Mouse (Mus musculus) lung, postnatal 14 days (tissue): ENCODE measurements around the gene Sgms1.
A peak's percentile ranks its signal among the peaks of the same experiment; 100 is the strongest.
"Not testable (repeated sequence)": the region's sequence is repeated elsewhere in the genome, so short reads cannot be mapped to it uniquely, and the experiment has no call there.

Experiments
- DNase-seq: peaks from one replicate; pipeline ENCODE4 v3.0.0; 2021

The Sgms1 gene

DNA sequence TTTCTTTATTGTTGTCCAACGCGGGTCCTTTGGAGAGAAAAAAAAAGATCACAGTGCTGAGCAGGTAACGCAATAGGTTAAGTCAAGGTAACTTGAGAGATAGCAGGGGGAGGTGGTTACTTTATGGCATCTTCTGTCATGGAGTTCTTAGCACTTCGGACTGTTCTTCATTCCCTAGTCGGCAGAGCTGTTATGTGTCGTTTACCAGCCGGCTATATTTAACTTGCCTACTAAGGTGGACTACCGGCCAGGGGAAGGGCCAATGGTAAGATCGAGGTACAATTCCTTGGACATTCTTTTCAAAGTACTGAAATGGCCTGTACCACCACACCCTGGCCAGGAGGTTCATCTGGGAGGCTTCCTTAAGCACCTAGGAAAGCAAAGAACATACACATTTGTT lies 265.4 kb downstream of the Sgms1 start:
- no peak for DNase-seq

DNA sequence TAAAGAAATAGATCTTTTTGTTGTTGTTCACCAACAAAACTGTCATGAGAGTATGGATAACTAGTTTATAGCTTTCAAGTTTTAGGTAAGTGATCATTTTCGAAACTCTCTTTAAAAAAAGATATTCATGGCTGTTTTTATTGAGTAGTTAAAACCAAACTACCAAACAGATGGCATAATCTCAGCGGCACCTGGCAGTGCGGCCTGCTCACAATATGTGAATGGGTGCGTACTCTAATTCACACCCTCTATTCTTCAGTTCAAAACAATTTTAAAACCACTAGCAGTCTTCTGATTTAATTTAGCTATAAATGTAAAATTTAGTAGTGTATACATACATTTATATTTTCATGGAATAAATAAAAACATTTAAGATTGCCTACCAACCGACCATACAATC lies 266.3 kb downstream of the Sgms1 start:
- no peak for DNase-seq

DNA sequence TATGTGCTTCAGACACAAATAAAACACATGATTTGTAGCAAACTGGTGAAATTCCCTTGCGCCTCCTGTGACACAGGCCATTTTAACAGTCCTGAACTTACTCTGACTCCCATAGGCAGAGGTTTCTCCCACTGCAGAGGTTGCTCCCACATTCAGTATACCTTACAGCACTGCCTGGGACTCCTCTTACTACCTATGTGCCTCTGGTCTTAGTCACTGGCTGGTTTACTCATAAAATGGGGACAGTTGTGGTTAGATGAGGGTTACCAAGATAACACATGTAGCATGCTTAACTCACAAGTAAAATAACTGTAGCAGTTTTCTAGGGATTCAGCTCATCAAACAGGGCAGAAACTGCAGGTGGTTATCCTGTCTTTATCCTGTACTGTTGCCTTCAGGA lies 268.7 kb downstream of the Sgms1 start:
- DNase-seq, result no peak

DNA sequence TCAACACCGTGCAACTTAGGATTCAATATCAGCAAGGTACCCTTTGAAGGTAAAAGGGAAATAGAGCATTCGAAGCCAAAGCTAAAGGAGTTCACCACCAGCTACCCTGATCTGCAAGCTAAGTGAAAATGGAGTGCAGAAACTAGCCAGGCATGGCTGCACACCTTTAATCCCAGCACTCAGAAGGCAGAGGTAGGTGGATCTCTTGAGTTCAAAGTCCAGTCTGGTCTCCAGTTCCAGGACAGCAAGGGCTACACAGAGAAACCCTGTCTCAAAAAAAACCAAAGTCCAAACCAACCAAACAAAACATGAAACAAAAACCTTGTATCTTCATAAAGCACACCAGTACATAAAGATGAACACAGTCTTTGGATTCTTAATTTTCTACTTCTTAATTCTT lies 269.8 kb downstream of the Sgms1 start:
- no peak for DNase-seq

DNA sequence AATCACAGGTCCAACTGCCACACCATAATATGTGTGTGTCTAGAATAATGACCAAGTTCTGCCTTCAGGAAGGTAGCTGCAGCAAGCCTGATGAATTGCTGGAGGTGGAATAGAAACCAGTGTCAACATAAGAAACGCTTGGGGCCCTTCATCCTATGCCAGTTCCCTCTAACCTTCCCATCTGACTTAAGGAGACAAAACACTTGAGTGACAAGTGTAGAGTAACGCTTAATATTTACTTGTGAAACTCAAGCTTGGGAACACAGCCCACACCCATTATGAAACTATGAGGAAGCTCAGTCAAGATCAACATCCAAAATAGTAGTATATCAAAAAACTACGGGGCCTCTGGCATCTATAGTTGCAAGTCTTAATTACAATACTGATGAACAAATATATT lies 271.0 kb downstream of the Sgms1 start:
- no peak for DNase-seq

DNA sequence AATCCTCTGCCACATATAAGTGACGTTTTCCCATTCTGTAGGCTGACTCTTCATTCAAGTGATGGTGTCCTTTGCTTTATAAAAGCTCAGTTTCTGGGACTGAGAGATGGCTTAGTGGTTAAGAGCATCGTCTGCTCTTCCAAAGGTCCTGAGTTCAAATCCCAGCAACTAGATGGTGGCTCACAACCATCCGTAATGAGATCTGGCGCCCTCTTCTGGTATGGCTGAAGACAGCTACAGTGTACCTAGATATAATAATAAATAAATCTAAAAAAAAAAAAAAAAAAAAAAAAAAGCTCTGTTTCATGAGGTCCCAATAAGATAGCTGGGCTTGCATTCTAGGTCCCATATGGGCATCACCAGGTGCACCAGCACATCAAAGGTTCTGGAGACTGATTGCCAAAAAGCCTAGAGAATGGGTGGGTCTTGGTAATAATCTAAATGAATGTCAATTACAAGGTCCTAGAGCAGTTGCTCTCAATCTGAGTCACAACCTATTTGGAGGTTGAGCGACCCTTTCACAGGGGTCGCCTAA lies 272.0 kb downstream of the Sgms1 start:
- no peak for DNase-seq

DNA sequence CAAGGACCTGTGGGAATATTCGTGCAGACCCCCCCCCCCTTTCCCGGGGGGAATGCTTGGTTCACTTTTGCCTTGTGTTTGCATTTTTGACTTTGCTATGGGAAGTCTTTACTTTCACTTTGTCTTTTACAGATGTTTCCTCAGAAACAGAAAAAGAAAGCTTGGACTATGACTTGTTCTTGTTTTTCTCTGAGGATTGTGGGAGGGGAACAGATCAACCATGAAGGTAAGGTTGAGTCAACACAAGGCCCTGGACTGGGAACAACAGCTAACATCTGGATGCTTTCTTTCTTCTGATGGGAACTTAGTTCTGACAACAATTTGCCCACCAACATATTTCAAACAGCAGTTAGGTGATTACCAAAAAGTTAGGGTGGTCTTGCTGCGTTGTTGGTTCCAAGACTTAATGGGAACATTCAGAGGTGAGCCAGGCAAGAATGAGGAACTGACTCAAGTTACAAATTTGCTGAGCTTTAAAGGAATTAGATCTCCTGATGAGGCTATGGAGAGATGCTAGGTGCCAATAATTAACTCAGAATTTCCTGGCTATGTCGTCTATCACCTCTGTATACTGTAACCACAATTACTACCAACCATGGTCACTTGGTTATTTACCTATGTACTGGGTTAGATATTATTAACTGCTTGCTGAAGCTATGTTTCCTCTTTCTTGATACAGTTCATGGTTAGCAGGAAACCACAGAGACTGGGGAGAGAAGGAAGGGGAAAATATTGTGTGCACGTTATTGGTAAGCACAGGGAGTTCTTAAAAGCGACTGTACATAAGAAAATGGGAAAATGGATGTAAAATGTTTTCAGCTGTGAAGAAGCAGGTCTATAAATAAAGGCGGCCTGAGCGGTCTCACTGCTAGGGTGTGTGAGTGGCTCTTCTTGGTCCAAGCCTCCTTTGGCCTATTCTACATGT lies 277.4 kb downstream of the Sgms1 start:
- no peak for DNase-seq

DNA sequence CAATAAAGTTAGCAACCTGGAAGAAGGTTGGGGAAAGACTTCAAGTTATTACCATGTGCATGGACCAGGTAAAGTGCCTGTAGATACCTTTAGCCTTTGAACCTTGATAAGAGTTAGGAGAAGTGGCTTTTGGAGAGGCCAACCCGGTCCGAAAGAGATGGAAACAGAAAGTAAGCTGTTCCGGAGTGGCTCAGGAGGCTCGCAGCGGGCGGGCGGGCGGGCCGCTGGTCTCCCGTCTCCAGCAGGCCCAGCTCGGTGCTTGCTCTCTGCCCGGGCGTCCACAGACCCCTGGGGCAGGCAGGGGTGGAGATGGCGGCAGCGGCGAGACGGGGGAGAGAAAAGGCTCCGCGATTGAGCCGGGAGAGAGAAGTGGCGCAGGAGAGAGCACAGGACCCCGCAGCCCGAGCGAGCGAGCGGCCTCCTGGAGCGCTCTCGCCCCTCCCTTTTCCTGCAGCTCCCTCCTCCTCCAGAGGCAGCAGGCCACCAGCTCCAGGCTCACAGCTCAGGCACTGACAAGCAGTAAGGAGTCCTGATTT lies 281.7 kb downstream of the Sgms1 start, which contains the start of gene Asah2:
Asah2 (minus strand) TSS at position 441 of the 536 bp plus-strand sequence.
- peak; percentile 78 for DNase-seq

DNA sequence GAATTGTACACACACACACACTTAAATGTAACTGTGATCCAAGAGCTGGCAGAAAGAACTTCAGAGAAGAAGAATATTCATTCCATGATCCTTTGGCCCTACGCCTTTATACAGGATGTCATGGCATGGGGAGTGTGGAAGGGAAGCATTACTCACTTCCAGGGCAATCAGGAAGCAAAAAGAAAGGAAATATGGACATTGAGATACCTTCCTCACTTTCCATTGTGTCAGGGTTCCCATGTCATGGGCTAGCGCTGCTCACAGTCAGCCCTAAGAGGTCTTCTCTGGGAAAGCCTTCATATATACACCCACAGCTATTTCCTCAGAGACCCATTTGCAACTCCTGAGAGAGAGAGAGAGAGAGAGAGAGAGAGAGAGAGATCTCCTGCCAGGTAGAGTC lies 282.8 kb downstream of the Sgms1 start:
- DNase-seq, result no peak

DNA sequence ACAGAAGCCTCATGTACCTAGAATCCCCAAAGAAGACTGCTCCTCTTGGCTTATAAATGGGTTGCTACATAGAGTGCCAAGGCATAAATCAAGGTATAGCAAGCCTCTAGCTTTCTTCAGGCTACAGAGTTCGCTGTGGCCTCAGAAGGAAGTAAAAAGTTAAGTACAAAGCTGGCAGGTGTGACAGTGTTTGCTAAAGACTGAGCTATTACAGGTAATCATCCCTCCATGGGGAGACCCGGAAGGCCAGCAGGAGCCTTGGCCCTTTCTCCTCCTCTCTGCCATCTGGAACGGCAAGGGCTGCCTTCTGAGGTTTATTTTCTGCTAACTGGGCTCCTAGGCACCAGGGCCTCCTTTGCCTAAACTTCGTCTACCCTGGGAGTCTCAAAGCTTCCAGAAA lies 285.3 kb downstream of the Sgms1 start:
- DNase-seq, result no peak

DNA sequence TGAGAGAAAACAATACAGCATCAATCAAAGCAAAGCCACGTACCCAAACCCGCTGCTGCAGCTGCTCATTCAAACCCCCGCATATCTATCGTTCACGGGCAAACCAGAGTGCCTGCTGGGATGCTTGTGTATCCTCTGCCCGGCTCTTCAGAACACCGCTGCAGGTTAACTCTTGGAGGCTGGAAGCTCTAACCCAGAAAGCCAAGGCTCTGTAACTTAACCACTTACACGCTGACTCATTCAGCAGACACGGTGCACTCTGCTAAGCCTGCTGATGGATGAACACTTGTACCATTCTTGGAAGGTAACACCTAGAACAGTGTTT lies 286.6 kb downstream of the Sgms1 start:
- no peak for DNase-seq

DNA sequence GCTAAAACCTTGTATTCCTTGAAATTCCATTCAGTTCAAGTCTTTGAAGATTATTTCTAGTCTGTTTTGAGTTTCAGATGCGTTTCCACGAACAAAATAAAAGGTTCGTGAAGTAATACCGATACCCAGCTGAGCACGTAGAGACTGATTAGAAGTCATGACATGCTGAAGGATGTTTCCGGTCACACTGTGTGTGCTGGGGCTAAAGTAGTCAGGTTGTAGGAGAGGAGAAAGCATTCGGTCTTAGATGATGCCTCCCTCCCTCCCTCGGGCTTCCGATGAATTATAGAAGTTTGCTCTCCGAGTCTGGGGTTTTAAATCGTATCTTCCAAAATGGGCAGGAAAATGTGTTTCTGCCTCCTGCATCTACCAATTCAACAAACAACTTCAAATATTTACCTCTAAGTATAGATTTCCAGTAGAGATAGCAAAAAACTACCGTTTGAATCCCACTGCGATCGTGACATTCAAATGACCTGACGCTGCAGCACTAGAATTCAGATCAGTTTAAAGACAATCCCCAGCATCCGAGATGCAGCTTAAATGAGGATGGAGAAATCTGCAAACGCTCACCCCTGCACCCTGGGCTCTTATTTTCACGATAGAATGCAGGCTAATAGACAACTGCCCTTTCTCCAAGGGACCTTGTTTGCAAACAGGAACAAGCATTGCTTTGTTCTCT lies 287.1 kb downstream of the Sgms1 start:
- DNase-seq, result no peak

DNA sequence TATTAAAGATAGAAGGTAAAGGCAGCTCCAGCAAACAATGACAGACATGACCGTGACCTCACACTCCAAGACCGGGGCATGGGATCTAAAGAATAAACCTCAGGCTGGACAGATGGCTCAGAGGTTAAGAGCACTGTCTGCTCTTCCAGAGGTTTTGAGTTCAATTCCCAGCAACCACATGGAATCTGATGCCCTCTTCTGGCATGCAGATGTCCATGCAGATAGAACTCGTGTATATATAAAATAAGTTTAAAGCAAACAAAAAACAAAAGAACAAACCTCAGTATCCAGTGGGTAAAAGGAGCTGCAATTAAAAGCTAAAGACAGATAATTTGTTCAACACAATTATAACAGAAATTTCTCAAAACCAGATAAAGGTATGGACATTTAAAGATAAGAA lies 290.9 kb downstream of the Sgms1 start:
- DNase-seq, result no peak

DNA sequence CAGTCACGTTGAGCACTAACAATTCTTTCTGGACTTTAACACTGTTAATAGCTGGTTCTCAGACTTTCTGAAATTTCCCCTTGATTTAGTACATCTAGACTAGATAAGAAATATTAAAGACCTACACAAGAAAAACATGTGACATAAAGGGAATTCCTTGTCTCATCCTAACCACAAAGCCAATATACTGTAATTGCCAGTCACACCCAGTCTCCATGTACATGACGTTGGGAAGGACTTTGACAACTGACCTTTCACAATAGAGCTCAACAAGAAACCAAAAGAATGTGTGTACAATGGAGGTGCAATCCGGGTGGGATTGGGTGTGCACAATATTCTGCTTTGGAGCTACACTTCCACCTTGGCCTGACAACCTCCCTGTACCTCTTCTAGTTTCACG lies 297.2 kb downstream of the Sgms1 start:
- DNase-seq, result no peak

DNA sequence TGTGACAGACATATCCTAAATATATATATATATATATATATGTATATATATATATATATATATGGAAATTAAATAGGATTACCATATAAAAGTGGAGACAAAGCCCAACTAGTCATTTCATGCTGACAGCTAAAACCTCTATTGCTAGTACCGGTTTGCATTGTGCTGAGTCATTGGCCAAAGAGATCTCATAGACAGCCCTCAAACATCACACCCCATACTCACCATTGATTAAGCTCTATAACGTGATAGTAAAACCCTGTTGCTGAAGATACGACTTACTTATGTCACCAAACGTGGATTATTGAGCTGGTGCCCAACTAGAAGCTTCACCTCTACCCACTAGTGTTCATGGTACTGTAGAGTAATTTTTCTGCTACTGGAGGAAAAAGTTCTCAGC lies 298.7 kb downstream of the Sgms1 start:
- no peak for DNase-seq

DNA sequence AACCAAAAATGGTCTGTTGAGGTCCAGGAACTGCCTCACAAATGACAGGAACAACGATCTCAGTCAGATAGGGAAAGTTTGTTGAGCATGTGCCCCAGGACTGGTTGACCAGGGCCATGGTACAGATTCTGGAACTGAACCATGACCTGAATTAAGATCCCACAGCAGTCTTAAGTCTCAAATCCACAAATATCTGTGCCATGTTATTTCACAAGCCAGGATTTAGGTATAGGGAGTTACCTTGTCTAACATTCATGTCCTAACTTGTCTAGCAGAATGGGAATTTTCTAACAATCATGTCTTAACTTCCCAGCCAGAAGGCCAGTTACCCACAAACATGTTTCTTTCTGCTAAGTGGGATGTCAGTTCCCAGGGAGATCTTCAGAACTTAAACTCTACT lies 300.9 kb downstream of the Sgms1 start:
- no peak for DNase-seq

DNA sequence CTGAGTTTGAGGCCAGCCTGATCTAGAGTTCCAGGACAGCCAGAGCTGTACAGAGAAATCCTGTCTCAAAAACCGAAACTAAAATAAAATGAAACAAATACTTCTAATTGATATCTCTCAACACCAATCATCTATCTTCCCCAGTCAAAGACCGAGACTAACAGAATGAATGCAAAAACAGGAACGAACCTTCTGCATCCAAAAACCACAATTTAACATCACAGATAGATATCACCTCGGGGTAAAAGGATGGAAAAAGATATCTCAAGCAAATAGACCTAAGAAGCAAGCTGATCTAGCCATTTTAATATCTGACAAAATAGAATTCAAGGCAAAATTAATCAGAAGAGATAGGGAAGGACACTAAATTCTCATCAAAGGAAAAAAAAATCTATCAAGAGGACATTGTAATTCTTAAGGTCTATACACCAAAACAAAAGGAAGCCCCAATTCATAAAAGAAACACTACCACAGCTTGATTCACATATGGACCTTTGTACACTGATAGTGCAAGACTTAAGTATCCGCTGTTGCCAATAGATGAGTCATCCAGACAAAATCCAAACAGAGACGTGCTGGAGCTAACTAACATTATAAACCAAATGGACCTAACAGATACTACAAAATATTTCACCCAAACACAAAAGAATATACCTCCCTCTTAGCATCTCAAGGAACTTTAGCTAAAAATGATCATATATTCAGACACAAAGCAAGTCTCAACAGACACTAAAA lies 301.6 kb downstream of the Sgms1 start:
- no peak for DNase-seq

DNA sequence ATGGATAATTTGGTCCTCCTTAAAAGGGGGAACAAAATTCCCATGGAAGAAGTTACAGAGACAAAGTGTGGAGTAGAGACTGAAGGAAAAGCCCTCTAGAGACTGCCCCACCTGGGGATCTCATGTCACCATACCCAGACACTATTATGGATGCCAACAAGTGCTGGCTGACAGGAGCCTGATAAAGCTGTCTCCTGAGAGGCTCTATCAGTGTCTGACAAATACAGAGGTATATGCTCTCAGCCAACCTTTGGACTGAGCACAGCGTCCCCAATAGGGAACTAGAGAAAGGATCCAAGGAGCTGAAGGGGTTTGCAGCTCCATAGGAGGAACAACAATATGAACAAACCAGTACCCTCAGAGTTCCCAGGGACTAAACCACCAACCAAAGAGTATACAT lies 304.7 kb downstream of the Sgms1 start:
- not testable (repeated sequence) for DNase-seq
